Mouse (Mus musculus) cerebellum, adult 11 months (tissue): ENCODE data around the gene Msi2.

ENCODE experiments used
- DNase-seq: peaks from one replicate; pipeline ENCODE4 v3.0.0; 2022

Msi2 gene

GRCm38 (mm10) chr11:88558731-88559130 lies 159.6 kb downstream of the Msi2 start:
- DNase-seq: no peak

- no peak for DNase-seq
Measured at GRCm38 (mm10) chr11:88557828-88558580, 160.3 kb downstream of the Msi2 start.

GRCm38 (mm10) chr11:88557116-88557768 lies 161.1 kb downstream of the Msi2 start:
- DNase-seq: no peak

GRCm38 (mm10) chr11:88555902-88556549 lies 162.3 kb downstream of the Msi2 start:
- DNase-seq: no peak

GRCm38 (mm10) chr11:88555232-88555818 lies 163.0 kb downstream of the Msi2 start:
- no peak for DNase-seq

- no peak for DNase-seq
Measured at GRCm38 (mm10) chr11:88553521-88554310, 164.6 kb downstream of the Msi2 start.

- peak; percentile 73 for DNase-seq
Measured at GRCm38 (mm10) chr11:88552987-88553386, 165.3 kb downstream of the Msi2 start.

GRCm38 (mm10) chr11:88552385-88552784 lies 165.9 kb downstream of the Msi2 start:
- DNase-seq: no peak

- no peak for DNase-seq
Measured at GRCm38 (mm10) chr11:88551034-88551433, 167.3 kb downstream of the Msi2 start.

GRCm38 (mm10) chr11:88550083-88550907 lies 168.0 kb downstream of the Msi2 start:
- DNase-seq: no peak

- no peak for DNase-seq
Measured at GRCm38 (mm10) chr11:88549529-88549900, 168.8 kb downstream of the Msi2 start.

GRCm38 (mm10) chr11:88548832-88549528 lies 169.3 kb downstream of the Msi2 start:
- no peak for DNase-seq

- no peak for DNase-seq
Measured at GRCm38 (mm10) chr11:88548423-88548822, 169.9 kb downstream of the Msi2 start.

GRCm38 (mm10) chr11:88543771-88544170 lies 174.5 kb downstream of the Msi2 start:
- DNase-seq: no peak

- no peak for DNase-seq
Measured at GRCm38 (mm10) chr11:88542817-88543216, 175.5 kb downstream of the Msi2 start.

GRCm38 (mm10) chr11:88541666-88542639 lies 176.4 kb downstream of the Msi2 start:
- DNase-seq: no peak

GRCm38 (mm10) chr11:88539637-88540478 lies 178.5 kb downstream of the Msi2 start:
- no peak for DNase-seq

GRCm38 (mm10) chr11:88538710-88539340 lies 179.5 kb downstream of the Msi2 start:
- no peak for DNase-seq
